Mouse (Mus musculus): ENCODE measurements around the gene Ccl9. TPM values are rescaled to one million over a fixed set of nuclear protein-coding genes. Genes with fewer than 3 reads are reported as not detected.
A peak's percentile ranks its signal among the peaks of the same experiment; 100 is the strongest.

Gene Ccl9
- polyA plus RNA-seq, 1 experiment from 2014 or later: 1.9 TPM

GRCm38 (mm10) chr11:83538705-83539314 is 39.6 kb downstream of the Ccl9 start:
- H3K27ac ChIP-seq (ENCODE audit: low read length): no peak overlapping the region
- WGBS: 69% methylated on average over 3 of the region's 3 CpGs

GRCm38 (mm10) chr11:83536831-83537230 is 41.6 kb downstream of the Ccl9 start:
- Histone ChIP-seq H3K4me3 (ENCODE audit: low read depth, low read length) (no peak overlapping the region), H3K27me3 (ENCODE audit: control insufficient read depth, insufficient read depth, low read length) (no peaks in the 10 kb centered on the region), H3K9ac (replicated peaks; ENCODE audit: low read depth, low read length) (no peak overlapping the region), H3K36me3 (ENCODE audit: control insufficient read depth, insufficient read depth, low read length) (no peaks in the 10 kb centered on the region), H3K4me2 (replicated peaks; ENCODE audit: low read depth, low read length) (no peak overlapping the region), H3K4me1 (ENCODE audit: control insufficient read depth, insufficient read depth, low read length) (peaks cover 10% of the 10 kb centered on the region; the same call in 1 of the 2 replicates), H3K27ac (ENCODE audit: low read length) (no peak overlapping the region), H3K9me3 (ENCODE audit: control insufficient read depth, low read depth, low read length) (no peaks in the 10 kb centered on the region)
- 62% methylated on average over 3 of the region's 3 CpGs for WGBS
- ATAC-seq (ENCODE audit: insufficient number of reproducible peaks, insufficient read depth, low FRiP score, low read depth): no peak

More at GRCm38 (mm10) chr11:83538705-83539314, 39.6 kb downstream of the Ccl9 start:
- ATAC-seq (ENCODE audit: insufficient number of reproducible peaks, insufficient read depth, low FRiP score, low read depth): no peak
- Histone ChIP-seq H3K27me3 (ENCODE audit: control insufficient read depth, insufficient read depth, low read length) (no peaks in the 10 kb centered on the region), H3K9ac (replicated peaks; ENCODE audit: low read depth, low read length) (no peak overlapping the region), H3K4me2 (replicated peaks; ENCODE audit: low read depth, low read length) (no peak overlapping the region), H3K4me3 (ENCODE audit: low read depth, low read length) (no peak overlapping the region), H3K9me3 (ENCODE audit: control insufficient read depth, low read depth, low read length) (no peaks in the 10 kb centered on the region), H3K4me1 (ENCODE audit: control insufficient read depth, insufficient read depth, low read length) (peaks cover 10% of the 10 kb centered on the region; the same call in 1 of the 2 replicates), H3K36me3 (ENCODE audit: control insufficient read depth, insufficient read depth, low read length) (no peaks in the 10 kb centered on the region)

DNA sequence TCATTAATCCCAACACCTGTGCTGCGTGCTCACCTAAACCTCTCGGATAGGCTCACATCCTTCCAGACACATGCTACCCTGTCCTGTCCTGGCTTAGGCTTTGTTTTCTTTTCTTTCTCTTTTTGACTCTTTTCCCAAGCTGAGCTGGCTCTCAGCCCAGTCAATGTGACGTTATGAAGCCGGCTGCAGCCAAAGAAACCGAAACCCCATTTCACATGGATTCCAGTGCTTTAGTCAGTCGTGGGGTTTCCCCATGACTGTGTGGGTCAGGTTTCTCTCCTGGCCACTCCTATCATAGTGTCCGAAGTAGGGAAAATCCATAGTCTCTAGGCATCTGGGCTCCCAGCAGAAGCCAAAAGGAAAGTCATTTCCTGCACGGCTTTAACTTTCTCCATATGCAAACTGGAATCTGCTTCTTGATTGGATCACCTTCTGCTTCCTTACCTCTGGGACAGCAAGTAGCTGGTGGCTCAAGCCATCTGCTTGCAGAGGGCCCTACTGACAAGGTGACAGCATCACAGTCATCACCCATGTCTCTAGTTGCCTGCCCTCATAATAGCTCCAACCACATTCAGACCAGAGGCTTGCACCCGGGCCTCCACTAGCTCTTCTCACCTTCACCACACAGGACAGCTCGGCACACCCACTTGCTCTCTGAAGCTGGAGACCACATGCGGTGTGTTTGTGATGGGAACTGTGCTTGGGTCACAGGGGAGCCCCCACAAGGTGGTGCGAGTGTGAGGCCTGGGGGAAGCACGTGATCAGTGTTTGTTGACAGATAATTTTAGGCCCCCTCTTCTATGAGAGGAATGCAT is 43.6 kb downstream of the Ccl9 start:
- ATAC-seq (ENCODE audit: insufficient number of reproducible peaks, insufficient read depth, low FRiP score, low read depth): peak; percentile 71; the same call in 1 of the 2 replicates
- no peak overlapping the region for H3K4me3 ChIP-seq (ENCODE audit: low read depth, low read length)
- no peaks in the 10 kb centered on the region for H3K27me3 ChIP-seq (ENCODE audit: control insufficient read depth, insufficient read depth, low read length)
- H3K9me3 ChIP-seq (ENCODE audit: control insufficient read depth, low read depth, low read length): no peaks in the 10 kb centered on the region
- no peak overlapping the region for H3K9ac ChIP-seq (replicated peaks; ENCODE audit: low read depth, low read length)
- peaks cover 10% of the 10 kb centered on the region; the same call in 1 of the 2 replicates for H3K4me1 ChIP-seq (ENCODE audit: control insufficient read depth, insufficient read depth, low read length)
- H3K4me2 ChIP-seq (replicated peaks; ENCODE audit: low read depth, low read length): peak overlapping the region; percentile 7; the same call in 1 of the 2 replicates
- WGBS: 28% methylated on average over 13 of the region's 13 CpGs
- 0 out of 2 replicates have a peak overlapping the region, but pooled peaks have one; percentile 35 for H3K27ac ChIP-seq (ENCODE audit: low read length)
- H3K36me3 ChIP-seq (ENCODE audit: control insufficient read depth, insufficient read depth, low read length): no peaks in the 10 kb centered on the region

DNA sequence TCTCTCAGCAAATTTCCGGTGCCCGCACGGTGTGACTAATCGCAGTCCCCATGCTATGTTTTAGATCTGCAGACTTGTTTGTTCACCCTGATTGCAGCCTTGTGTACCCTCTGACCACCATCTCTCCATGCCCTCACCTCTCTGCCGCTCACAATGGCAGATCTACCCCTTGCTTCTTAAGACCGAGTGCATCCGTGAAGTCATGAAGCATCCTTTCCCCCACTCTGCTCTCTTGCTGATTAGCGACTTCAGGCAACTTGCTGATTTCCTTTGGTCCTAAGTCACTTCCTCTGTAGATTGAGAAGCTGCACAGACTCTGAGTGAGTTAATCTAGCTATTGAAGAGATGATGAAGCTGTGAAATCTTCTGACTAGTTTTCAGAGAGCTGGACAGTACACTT is 44.3 kb downstream of the Ccl9 start:
- Histone ChIP-seq H3K27me3 (ENCODE audit: control insufficient read depth, insufficient read depth, low read length) (no peaks in the 10 kb centered on the region), H3K4me2 (replicated peaks; ENCODE audit: low read depth, low read length) (peak overlapping the region; percentile 7; the same call in 1 of the 2 replicates), H3K9ac (replicated peaks; ENCODE audit: low read depth, low read length) (no peak overlapping the region), H3K27ac (ENCODE audit: low read length) (no peak overlapping the region), H3K9me3 (ENCODE audit: control insufficient read depth, low read depth, low read length) (no peaks in the 10 kb centered on the region), H3K4me1 (ENCODE audit: control insufficient read depth, insufficient read depth, low read length) (peaks cover 10% of the 10 kb centered on the region; the same call in 1 of the 2 replicates), H3K36me3 (ENCODE audit: control insufficient read depth, insufficient read depth, low read length) (no peaks in the 10 kb centered on the region), H3K4me3 (ENCODE audit: low read depth, low read length) (no peak overlapping the region)
- no peak for ATAC-seq (ENCODE audit: insufficient number of reproducible peaks, insufficient read depth, low FRiP score, low read depth)
- 80% methylated on average over 8 of the region's 8 CpGs for WGBS

GRCm38 (mm10) chr11:83533192-83533591 is 45.2 kb downstream of the Ccl9 start:
- Histone ChIP-seq H3K27me3 (ENCODE audit: control insufficient read depth, insufficient read depth, low read length) (no peaks in the 10 kb centered on the region), H3K27ac (ENCODE audit: low read length) (no peak overlapping the region), H3K9me3 (ENCODE audit: control insufficient read depth, low read depth, low read length) (no peaks in the 10 kb centered on the region), H3K4me2 (replicated peaks; ENCODE audit: low read depth, low read length) (no peak overlapping the region), H3K4me3 (ENCODE audit: low read depth, low read length) (no peak overlapping the region), H3K4me1 (ENCODE audit: control insufficient read depth, insufficient read depth, low read length) (peaks cover 10% of the 10 kb centered on the region; the same call in 1 of the 2 replicates), H3K9ac (replicated peaks; ENCODE audit: low read depth, low read length) (no peak overlapping the region), H3K36me3 (ENCODE audit: control insufficient read depth, insufficient read depth, low read length) (no peaks in the 10 kb centered on the region)
- WGBS: 91% methylated on average over 1 of the region's 1 CpGs
- ATAC-seq (ENCODE audit: insufficient number of reproducible peaks, insufficient read depth, low FRiP score, low read depth): no peak

- H3K9me3 ChIP-seq (ENCODE audit: control insufficient read depth, low read depth, low read length): no peaks in the 10 kb centered on the region
- no peak within 1 kb of the TSS for H3K4me3 ChIP-seq (ENCODE audit: low read depth, low read length)
- no peak within 1 kb of the TSS for H3K9ac ChIP-seq (replicated peaks; ENCODE audit: low read depth, low read length)
- no peak for ATAC-seq (ENCODE audit: insufficient number of reproducible peaks, insufficient read depth, low FRiP score, low read depth)
- H3K4me1 ChIP-seq (ENCODE audit: control insufficient read depth, insufficient read depth, low read length): peaks cover 10% of the 10 kb centered on the region; the same call in 1 of the 2 replicates
- no peak within 1 kb of the TSS for H3K27ac ChIP-seq (ENCODE audit: low read length)
- 83% methylated on average over 5 of the region's 5 CpGs for WGBS
- no peak within 1 kb of the TSS for H3K4me2 ChIP-seq (replicated peaks; ENCODE audit: low read depth, low read length)
- no peaks in the 10 kb centered on the region for H3K36me3 ChIP-seq (ENCODE audit: control insufficient read depth, insufficient read depth, low read length)
- H3K27me3 ChIP-seq (ENCODE audit: control insufficient read depth, insufficient read depth, low read length): no peaks in the 10 kb centered on the region
These were observed 48.1 kb downstream of the Ccl9 start, which contains the start of gene Ccl5 for GRCm38 (mm10) chr11:83530360-83530759. Ccl5 (minus strand) TSS chr11:83530518.

GRCm38 (mm10) chr11:83529024-83529423 is 49.4 kb downstream of the Ccl9 start:
- Histone ChIP-seq H3K27ac (ENCODE audit: low read length) (no peak overlapping the region), H3K9ac (replicated peaks; ENCODE audit: low read depth, low read length) (no peak overlapping the region), H3K4me2 (replicated peaks; ENCODE audit: low read depth, low read length) (no peak overlapping the region), H3K4me3 (ENCODE audit: low read depth, low read length) (no peak overlapping the region), H3K9me3 (ENCODE audit: control insufficient read depth, low read depth, low read length) (no peaks in the 10 kb centered on the region), H3K4me1 (ENCODE audit: control insufficient read depth, insufficient read depth, low read length) (peaks cover 2% of the 10 kb centered on the region; the same call in 1 of the 2 replicates), H3K27me3 (ENCODE audit: control insufficient read depth, insufficient read depth, low read length) (no peaks in the 10 kb centered on the region), H3K36me3 (ENCODE audit: control insufficient read depth, insufficient read depth, low read length) (no peaks in the 10 kb centered on the region)
- 75% methylated on average over 12 of the region's 12 CpGs for WGBS
- ATAC-seq (ENCODE audit: insufficient number of reproducible peaks, insufficient read depth, low FRiP score, low read depth): no peak
